Mouse (Mus musculus) heart, postnatal 4 days (tissue): ENCODE measurements around the gene Gm45808. TPM values are rescaled to one million over a fixed set of nuclear protein-coding genes. Genes with fewer than 3 reads are reported as not detected.
"Not testable (repeated sequence)": the region's sequence is repeated elsewhere in the genome, so short reads cannot be mapped to it uniquely, and the experiment has no call there.

ENCODE experiments used
- DNase-seq: peaks from one replicate; pipeline ENCODE4 v3.0.0; 2021
- total RNA-seq, 2 experiments: library from RNA; stranded (reverse); gene quantifications; 2 replicates each; pipeline ENCODE4 v1.2.3; 2021

Gene Gm45808
- total RNA-seq, 2 experiments from 2014 or later = 2.0 to 2.1 TPM

DNA sequence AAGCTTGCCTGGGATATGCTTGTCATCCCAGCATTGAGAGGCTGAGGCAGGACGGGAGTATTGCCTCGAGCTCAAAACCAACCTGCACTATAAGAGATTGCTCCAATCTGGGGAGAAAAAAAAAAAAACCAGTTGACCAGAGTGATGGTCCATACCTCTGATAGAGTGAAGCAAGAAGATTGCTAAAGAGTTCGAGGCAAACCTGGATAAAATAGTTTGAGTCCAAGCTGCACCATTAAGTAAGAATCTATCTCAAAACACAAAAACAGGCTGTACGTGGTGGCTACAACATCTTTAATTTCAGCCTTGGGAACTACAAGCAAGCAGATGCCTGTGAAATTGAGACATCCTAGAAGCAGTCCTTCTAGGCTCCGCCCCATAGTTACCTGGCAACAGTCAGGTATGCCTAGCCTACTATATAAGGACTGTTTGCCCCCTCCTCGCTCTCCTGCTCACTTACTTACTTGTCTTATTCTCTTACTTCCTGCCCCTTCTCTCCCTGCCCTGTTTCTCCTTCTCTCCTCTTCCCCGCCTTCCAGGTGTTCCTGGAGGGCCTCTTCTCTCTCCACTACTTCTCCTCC lies 19.4 kb downstream of the Gm45808 start:
- DNase-seq = no peak

DNA sequence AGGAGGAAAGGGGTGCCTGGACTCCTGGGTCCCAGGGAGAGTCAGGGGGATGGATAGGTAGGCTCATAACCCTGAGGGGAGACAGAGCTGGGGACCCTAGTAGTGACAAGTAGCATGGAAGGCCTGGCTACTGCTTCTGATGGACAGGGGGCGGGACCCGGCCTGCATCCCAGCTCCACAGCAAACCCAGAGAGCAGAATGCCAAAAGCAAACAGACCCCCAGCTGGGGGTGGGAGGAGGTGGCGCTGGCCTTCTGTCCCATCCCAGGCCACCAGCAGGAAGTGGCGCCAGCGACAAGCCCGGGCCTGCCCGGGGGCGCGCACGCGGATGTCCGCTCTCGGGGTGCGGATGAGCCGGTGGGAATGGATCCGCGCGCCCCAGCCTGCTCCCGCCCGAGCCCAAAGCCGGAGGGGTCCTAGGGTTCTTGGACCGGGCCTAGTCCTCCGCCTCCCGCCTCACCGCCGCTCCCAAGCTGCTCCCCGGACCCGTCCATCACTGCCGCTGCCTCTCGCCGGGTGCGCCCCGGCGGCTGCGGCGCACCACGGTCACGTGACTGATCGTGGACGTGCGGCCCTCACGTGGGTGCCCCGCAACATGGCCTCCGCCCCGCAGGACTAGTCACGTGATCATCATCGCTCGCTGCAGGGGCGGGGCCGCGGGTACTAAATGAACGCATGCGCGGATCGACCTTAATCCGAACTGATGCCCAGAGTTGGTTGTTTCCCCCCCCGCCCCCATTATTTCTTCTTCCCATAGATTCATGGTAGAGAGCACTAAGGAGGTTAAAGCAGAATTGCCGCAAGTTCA lies 20.1 kb downstream of the Gm45808 start, which contains the start of gene Bax:
Bax (minus strand) TSS at position 616 of the 807 bp plus-strand sequence.
- peak; percentile 96 for DNase-seq

DNA sequence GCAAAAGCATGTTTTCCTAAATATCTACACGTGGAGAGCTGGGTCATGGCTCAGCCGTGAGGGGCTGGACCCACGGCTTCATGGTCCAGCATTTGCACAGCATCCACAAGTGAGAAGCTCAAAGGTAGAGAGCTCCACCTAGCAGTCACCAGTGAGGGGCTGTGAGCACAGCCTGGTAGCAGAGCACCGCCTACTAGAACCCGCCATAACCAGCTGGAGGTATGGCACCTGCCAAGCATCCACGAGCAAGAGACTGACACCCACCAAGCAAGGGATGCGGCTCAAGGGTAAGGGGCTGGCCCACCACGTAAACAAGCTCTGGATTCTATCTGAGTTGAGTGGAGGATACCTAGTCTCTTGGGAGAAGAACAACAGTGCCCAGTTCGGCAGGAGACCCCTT lies 21.1 kb downstream of the Gm45808 start:
- DNase-seq = no peak

DNA sequence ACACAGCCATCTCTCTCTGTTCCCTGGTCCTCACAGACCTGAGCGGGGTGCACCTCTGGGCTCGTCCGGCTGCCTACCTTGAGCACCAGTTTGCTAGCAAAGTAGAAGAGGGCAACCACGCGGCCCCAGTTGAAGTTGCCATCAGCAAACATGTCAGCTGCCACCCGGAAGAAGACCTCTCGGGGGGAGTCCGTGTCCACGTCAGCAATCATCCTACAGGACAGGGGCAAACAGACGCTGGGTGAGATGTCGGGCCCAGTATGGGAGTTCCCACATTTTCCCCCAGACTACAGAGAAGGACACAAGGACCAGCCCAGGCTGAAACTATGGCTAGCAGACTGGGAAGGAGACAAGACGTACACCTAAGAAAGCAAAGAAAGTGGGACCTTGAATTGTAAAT lies 21.5 kb downstream of the Gm45808 start:
- DNase-seq = no peak

DNA sequence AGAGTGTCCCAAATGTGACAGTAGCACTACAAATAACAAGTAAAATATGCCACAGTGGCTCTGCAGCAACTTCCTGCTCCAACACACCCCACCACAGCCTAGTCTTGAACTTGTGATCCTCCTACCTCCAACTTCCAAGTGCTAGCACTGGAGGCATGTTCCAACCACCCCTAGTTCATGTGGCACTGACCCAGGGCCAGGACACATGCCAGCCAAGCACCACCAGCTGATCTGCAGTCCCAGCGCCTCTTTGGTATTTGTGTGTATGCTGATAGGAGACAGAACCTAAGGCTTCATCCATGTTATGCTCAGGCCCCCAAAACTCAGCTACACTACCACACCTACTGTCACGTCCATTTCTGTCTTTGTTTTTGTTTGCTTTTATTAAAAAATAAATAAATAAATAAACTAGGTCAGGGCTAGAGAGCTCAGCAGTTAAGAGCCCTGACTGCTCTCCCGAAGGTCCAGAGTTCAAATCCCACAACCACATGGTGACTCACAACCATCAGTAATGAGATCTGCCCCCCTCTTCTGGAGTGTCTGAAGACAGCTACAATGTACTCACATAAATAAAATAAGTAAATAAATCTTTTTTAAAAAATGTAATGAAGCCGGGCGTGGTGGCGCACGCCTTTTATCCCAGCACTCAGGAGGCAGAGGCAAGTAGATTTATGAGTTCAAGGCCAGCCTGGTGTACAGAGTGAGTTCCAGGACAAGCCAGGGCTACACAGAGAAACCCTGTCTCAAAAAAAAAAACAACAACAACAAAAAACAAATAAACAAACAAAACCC lies 22.4 kb downstream of the Gm45808 start:
- DNase-seq = no peak

DNA sequence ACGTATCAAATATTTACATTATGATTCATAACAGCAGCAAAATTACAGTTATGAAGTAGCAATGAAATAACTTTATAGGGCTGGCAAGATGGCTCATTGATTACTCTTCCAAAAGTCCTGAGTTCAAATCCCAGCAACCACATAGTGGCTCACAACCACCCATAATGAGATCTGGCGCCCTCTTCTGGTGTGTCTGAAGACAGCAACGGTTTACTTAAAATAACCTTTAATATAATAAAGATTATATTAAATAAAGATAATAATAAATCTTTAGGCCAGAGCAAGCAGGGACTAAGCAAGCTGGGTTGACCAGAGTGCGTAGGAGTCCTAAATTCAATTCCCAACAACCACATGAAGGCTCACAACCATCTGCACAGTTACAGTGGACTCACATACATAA lies 23.7 kb downstream of the Gm45808 start:
- DNase-seq = not testable (repeated sequence)

DNA sequence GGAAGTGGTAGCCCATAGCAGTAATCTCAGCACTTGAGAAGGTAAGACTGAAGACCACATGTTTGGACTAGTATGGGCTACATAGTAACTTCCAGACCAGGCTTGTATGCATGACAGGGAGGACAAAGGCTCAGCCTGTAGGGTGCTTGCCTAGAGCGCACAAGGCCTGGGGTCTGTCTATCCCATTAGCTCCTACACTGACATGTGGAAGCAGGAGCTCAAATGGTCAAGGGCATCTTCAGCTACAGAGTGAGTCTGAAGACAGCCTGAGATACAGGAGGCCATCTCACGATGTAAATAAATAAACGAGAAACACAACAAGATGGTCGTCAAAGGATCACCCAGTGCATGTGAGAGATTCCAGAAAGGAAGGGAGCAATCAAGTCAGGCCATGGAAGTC lies 24.3 kb downstream of the Gm45808 start:
- no peak for DNase-seq

DNA sequence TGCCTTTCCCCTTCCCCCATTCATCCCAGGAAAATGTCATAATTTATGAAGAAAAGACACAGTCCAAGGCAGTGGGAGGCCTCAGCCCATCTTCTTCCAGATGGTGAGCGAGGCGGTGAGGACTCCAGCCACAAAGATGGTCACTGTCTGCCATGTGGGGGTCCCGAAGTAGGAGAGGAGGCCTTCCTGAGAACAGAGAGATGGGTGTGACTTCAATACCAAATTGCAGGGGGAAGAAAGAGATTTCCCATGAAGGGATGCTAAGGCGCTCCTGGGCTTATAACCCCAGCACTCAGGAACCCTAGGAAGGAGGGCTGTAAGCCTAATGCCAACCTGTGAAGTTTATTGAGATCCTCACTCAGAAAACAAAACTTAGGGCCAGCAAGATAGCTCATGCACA lies 24.8 kb downstream of the Gm45808 start:
- DNase-seq = no peak

DNA sequence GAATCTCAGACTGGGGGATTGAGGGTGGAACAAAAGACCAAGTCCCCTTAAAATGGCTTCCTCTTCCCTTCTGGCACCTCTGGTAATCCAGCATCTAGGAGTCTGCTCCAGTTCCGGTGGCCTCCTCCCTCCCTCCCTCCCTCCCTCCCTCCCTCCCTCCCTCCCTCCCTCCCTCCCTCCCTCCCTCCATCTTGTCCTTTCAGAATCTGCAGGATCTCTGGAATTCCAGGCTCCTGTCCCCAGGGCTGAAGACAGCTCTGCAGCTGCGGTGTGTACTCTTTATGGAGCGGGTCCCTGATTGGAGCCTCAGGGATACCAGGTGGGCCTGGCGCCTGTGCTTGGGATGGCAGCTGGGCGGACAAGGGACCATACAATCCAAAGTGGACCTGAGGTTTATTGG lies 25.3 kb downstream of the Gm45808 start:
- no peak for DNase-seq

DNA sequence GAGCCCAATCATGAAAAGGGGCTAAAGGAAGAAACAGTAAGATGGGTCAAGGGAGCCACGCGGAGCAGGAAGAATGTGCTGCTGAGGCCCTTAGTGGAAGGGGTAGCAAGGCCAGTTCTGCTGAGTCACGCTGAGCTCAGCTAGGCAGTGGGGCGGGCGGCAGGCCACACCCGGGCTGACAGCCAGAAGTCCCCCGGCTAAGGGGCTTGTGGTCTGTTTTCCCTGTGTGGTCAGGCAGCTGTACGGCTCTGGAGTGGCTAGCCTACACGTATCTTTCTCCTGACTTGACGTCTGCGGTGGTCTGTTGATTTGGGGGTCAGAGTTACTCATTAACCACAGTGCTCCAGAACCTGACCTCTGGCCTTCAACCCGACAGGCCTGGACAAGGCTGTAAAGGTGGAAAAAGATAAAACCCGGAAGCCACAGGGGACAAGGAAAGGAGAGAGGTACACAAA lies 25.7 kb downstream of the Gm45808 start:
- DNase-seq = peak; percentile 75

DNA sequence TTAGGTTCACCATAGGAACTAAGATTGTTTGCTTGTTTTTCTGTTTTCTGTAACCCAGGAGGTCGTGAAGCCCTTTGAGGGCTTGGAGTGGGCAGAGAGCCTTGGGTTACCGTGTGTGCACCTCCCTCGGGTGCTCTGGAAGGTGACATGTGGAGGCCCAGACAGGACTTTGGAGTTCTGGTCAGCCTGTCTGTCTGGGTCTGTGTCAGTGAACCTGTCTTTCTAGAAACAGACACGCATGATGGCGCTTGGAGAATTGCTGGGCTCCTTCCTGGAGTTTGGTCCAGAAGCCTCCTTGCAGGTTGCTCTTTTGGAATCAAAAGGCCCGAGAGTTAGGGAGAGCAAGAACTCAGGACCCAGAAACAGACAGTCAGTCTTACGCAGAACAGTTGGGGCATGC lies 26.2 kb downstream of the Gm45808 start:
- DNase-seq = no peak

DNA sequence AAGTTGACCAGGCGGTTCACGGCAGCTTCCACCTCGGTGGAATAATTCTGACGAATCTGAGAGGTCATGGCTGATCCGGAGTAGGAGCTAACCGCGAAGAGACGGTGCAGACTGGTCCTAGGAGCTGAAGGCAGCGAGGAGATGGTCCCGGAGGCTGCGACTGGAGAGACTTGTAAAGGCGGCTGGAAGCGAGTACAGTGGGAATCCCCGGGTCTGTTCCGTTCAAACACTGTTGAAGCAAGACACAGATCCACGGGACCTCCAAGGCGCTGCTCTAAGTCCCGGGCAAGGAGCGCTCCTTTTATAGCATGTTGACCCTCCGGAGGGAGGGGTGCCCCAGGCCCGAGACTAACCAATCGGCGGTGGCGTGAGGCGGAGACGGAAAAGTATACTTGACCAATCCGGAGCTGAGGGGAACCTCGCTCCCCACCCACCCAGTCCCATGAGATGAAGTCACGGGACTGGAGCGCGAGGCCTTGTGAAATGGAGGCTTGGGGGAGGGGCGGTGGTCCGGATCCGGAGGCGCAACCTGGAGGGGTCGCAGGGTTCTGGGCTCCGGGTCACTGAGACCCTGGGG lies 27.0 kb downstream of the Gm45808 start, which contains the start of gene Ftl1:
Ftl1 (minus strand) TSS at position 321 of the 577 bp plus-strand sequence.
- peak; percentile 97 for DNase-seq

DNA sequence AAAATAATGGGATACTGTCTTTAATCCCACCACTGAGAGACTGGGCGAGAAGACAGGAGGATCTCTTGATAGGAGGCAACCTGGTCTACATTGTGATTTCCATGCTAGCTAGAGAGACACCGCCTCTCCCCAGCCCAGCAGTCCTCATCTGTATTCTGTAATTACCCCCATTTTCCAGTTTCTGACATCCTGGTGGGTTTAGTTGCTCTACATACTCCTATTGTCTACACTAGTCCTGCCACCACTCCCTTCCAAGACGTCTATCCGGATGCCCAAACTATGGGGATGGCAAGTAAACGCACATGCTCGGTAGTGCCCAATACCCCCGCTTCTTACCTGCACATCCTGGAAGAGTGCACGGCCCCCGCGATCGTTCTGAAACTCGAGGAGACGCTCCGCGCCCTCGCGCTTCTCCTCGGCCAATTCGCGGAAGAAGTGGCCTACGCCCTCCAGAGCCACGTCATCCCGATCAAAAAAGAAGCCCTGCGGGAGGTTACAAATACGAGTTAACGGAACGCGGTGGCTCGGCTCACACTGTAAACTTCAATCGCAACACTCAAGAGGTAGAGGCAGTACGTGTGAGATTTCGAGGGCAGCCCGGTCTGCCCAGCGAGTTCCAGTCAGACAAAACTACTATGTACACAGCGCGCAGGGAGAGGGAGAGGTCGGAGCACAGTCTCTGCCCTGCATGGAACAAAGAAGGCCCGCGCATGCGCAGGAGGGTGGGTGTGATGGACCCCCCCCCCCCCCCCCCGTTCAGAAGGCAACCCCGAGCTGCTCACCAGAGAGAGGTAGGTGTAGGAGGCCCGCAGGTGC lies 27.7 kb downstream of the Gm45808 start:
- peak; percentile 90 for DNase-seq

DNA sequence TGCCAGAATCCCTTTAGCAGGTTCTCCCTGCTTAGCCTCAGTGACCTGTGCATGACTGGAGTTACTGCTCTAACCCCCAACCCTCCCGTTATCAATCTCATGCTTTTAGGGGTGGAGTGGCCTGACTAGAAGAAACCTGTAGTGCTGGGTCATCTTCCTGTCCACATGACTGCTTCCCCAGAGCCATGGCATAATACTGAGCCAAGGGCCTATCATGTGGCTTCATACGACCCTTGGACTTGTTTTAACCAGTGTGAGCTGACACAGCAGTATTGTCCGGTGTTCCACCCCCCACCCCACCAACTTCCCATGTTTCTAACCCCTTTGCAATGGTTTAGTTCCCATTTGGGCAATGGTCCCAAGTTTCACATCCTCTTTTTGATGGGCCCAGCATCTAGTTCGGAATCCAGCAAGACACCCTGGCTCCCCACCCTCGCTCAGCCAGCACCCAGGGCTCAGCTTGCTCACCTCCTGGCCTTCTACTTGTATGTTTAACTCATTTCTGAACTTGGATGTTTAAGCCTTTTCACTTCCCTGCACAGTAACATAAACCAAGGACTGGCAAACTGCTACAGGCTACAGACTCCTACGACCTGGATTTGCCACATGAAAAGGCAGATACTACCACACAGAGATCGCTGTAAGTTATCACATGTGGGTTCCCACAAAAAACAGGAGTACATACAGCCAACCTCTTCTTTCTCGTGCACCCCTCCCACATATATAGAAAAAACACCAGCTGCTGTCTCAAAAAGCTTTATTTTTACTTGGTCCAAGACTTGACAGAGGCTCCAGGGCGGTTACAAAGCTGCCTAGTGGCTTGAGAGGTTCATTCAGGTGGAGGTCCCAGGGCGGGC lies 29.2 kb downstream of the Gm45808 start:
- no peak for DNase-seq

DNA sequence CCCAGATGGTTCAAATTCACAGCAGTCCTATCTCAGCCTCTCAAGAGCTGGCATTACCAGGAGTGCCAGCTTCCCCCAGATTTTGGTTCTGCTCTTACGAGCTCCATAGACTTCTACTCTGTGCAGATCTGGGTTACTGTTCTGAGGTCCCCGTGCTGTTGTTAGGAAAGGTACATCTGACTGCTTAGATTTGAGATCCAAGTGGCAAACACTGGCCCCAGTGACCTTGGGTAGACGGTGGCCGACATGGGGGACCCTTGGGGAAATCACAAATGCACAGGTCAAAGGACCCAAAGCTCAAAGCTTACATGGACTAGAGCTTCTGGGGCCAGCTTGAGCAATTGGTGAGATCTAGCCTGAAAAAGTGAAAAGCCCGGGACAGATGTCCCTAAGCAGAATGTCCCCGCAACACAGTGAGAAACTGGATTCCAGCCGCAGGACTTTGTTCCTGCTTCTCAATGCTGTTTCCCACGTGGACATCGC lies 29.8 kb downstream of the Gm45808 start:
- no peak for DNase-seq

DNA sequence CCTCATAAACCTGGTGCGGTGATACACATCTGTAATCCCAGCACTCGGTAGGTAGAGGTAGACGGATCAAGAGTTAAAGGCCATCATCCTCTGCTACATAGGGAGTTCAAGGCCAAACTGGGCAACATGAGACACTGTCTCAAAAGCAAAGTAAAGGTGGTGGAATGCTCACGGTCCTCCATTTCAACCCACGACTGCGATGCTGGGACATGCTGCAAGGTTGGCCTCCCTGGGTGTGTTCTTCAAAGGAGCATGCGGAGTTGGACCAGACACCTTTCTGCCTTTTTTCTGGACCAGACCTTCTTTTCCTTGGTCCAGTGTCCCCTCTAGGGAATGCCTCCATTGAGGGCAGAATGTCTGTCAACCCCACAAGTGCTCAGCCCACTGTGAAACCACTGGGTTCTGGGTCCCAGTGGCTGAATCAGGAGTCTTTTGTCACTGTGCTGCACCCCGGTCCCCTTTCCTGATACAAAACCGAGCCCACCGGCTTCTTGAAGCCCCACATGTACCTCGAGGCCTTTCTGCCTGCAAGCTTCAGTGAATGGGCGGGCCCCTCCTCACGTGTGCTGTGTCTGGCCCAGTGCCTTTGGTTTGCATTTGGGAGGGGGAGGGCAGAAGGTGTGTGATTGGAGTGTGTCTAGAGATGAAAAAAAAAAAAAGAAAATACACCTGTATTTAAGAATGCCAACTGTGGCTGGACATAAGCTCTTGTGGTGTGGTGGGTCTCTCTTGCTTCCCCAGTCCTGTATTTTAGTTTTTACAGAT lies 30.5 kb downstream of the Gm45808 start:
- no peak for DNase-seq

DNA sequence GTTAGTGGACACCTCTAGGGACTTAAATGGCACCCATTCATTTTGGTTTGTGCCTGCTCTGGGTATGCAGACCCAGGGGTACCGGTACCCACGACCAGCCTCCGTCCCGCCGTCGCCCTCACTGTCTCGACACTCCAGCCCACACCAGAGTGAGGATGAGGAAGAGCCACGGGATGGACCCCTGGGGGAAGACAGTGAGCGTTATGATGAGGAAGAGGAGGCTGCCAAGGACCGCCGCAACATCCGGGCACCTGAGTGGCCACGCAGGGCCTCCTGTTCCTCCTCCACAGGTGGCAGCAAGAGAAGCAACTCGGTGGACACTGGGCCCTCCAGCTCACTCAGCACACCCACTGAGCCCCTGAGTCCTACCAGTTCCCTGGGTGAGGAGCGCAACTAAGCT lies 31.6 kb downstream of the Gm45808 start:
- DNase-seq = no peak

DNA sequence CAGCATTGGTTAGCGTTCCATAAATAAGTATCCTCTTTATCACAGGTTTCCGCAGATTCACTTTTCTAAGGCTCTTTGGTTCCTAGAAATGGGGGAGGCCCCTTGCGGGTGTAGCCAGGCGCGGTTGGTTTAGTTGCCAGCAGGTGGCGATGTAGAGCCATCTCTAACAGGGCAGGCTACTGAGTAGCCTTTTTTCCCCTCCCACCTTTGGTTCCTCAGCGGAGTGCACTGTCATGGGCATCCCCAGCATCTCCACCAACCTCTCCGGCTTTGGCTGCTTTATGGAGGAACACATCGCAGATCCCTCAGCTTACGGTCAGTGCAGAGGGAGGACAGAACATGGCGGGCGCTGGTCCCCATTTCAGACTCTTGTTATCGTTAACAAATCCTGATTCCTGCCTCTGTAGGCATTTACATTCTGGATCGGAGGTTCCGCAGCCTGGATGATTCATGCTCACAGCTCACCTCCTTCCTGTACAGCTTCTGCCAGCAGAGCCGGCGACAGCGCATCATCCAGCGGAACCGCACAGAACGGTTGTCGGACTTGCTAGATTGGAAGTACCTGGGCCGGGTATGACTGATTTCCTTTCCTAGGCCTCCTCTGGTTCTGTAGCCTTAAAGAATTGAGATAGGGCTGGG lies 35.1 kb downstream of the Gm45808 start:
- DNase-seq = peak; percentile 90

DNA sequence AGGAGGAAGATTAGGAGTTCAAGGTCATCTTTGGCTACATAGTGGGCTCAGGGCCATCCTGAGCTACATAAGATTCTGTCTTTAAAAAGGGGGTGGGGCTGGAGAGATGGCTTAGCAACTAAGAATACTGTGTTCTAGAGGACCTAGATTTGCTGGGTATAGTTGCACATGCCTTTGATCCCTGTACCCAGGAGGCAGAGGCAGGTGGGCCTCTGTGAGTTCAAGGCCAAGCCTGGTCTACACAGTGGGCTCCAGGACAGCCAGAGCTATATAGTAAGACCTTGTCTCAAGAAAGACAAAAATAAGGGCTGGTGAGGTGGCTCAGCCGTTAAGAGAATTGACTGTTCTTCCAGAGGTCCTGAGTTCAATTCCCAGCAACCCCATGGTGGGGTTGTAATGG lies 36.6 kb downstream of the Gm45808 start:
- DNase-seq = no peak
